Mouse (Mus musculus): ENCODE measurements around the gene Krtap15.

Gene Krtap15

GRCm38 (mm10) chr16:88820066-88820465 lies at the start of gene Krtap15:
TSS of gene Krtap15 (plus strand) at chr16:88820215.
- DNase-seq (ENCODE audit: low read depth, low spot score), result no peak

DNA sequence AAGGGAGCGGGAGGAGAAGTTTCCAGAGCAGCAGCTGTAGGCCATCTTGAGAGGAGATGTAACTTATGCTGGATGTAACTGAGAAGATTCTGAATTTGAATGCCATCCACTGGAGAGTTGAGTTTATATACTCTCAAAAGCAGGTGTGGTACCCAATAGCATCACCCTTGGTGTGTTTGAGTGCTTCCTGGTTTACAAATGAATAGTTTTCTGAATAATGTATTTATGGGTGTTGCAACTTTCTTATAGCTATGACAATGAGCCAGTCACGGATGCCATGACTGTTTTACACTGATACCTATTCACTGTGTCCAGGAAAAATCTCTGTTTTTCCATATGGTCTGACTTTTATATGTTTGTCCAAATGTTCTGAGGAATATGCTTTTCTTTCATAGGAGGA lies 45.9 kb upstream of the Krtap15 start, which contains the start of gene 2310057N15Rik:
2310057N15Rik (minus strand) TSS at position 101 of the 400 bp plus-strand sequence.
- DNase-seq (ENCODE audit: low read depth, low spot score), result no peak

GRCm38 (mm10) chr16:88777596-88777995 lies 42.4 kb upstream of the Krtap15 start, which contains the start of gene Gm5965:
TSS of gene Gm5965 (plus strand) at chr16:88777896.
- DNase-seq (ENCODE audit: low read depth, low spot score), result no peak

DNA sequence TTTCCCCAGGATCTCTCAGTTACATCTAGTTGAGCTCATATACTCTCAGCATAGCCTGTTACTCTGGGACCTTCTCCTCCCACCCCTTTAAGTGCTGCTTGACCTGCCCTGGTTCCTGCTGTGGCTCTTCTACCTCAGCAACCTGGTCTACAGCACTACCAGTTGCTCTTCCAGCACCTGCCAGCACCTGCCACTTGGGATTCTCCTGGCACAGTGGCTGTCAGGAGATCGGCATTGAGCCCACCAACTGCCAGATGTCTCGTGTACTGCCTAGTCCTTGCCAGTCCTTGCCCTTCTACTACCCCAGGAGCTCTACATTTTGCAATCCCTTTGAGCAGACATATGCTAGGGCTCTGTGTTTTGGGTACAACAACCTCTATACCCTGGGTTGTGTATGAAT lies 33.2 kb upstream of the Krtap15 start:
- DNase-seq (ENCODE audit: low read depth, low spot score), result no peak

DNA sequence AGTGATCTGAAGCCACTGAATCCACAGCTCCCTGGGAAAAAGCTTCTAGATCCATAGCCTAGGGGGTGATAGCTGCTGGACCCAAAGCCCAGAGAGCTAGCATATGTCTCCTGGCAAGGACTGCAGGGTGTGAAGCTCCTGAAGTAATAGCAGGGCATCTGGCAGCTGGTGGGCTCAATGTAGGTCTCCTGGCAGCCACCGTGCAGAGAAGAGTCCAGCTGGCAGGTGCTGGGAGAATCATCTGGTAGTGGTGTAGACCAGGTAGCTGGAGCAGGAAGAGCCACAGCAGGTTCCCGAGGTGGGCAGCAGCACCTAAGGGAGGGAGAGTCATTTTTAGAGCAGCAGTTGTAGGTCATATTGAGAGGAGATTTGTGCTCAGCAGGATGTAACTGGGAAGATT lies 8.2 kb upstream of the Krtap15 start, which contains the start of gene Gm20741:
Gm20741 (minus strand) TSS at position 394 of the 400 bp plus-strand sequence.
- DNase-seq (ENCODE audit: low read depth, low spot score), result no peak

DNA sequence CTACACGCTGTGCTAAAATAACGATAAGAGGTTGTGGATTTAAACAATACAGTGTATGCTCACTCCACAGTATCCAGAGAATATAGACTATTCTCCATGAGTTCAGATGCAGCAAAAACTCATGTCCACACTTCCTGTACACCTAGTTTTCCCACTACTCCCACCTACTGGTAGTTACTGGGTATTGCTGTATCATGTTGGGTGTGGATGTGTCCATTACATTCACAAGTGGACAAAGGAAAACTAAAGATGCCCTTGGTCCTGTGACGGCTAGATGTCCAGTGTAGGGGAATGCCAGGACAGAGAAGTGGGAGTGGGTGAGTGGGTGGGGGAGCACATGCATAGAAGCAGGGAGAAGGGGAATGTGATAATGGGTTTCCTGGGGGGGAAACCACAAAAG lies 3.7 kb downstream of the Krtap15 start:
- peak; percentile 50 for DNase-seq (ENCODE audit: low read depth, low spot score)

DNA sequence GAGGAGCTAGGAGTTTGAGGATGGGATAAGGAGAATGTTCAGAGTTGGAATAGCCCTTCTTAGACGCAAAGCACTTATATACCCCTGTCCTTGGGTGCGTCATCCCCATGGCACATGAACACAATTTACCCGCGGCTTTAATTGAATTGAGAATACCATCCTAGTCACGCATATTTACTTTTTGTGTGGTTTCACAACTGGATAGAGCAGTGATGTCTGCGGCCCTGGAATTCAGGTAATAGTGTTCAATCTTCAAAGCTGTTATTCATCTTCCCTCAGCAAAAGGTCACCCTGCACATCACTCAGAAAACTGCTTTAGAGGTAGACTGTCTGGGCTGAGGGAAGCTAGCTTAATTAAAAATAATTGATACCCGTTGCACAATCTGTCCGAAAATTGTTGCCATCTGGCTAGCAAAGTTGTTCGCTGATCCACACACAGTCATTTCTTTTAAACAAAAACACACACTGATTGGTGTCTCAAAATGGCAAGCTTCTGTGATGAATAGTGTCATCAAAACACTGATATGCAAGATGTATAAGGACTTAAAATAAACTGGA lies 6.2 kb downstream of the Krtap15 start, which contains the start of gene Krtap14:
Krtap14 (minus strand) TSS at position 51 of the 558 bp plus-strand sequence.
- DNase-seq (ENCODE audit: low read depth, low spot score), result no peak

DNA sequence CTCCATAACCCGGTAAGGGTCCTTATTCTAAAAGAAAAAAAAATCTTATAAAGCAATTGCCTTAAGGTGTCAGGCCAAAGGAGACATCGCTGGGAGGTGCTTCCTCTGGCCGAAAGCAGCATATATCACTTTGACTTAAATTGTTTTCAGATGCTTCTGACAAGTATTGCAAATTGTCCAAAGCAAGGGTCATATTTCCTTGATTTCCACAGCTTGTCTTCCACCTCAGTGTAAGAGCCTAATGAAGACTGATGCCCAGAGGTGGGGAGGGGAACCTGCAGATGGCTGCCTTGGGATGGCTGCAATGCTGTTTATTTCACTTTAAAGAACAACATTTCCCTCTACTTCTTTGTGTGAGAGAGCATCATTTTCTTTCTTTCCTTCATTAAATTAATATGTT lies 7.0 kb downstream of the Krtap15 start:
- DNase-seq (ENCODE audit: low read depth, low spot score), result no peak

DNA sequence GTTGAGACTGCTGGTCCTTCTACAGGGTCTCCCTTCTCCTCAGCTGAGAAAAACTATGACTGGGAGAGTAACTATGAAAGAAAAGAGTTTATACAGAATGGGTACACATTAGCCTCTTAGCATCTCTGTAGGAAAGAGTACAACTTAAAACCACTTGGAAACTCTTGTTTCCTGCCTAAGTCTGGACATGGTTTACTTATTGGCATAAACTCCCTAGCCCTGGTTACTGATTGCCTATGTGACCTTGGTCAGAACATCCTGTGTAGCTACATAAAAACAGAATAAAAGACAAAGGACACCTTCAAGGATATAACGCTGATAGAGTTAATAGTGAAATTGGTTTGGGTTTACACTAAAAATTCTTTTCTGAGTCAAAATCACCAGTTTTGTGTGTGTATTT lies 27.3 kb downstream of the Krtap15 start:
- DNase-seq (ENCODE audit: low read depth, low spot score), result no peak

- no peak for DNase-seq (ENCODE audit: low read depth, low spot score)
These were observed 28.5 kb downstream of the Krtap15 start for GRCm38 (mm10) chr16:88848558-88848957.

GRCm38 (mm10) chr16:88851450-88851849 lies 31.4 kb downstream of the Krtap15 start:
- peak; percentile 51 for DNase-seq (ENCODE audit: low read depth, low spot score)

- DNase-seq (ENCODE audit: low read depth, low spot score), result no peak
These were observed 44.9 kb downstream of the Krtap15 start for GRCm38 (mm10) chr16:88864887-88865407.

DNA sequence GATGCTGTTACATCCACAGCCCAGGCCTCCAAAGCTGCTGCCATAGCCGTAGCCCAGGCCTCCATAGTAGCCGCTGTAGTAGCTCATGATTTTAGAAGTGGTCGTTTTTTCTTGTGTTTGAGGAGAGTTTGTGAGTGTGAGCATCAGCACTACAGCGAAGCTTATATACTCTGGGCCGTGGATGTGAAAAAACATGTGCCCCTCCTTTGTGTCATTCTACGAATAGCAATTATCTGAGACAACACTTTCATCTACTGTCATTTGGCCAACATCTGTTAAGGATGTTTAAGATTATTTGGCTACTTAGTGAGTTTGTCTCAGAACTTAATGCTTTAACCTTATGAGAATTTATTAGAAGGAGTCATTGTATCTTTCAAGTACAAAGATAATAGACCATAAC lies 49.3 kb downstream of the Krtap15 start, which contains the start of gene Krtap19-1:
Krtap19-1 (minus strand) TSS at position 101 of the 400 bp plus-strand sequence.
- DNase-seq (ENCODE audit: low read depth, low spot score), result no peak

- no peak for DNase-seq (ENCODE audit: low read depth, low spot score)
These were observed 54.2 kb downstream of the Krtap15 start, which contains the start of gene Krtap19-2 for GRCm38 (mm10) chr16:88874169-88874568. TSS of gene Krtap19-2 (minus strand) at chr16:88874269.

- no peak for DNase-seq (ENCODE audit: low read depth, low spot score)
These were observed 57.9 kb downstream of the Krtap15 start, which contains the start of gene Krtap19-3 for GRCm38 (mm10) chr16:88877938-88878337. TSS of gene Krtap19-3 (minus strand) at chr16:88878038.

All from 3T3-L1 (cell line).